Comparison of ENCODE assay signal across 8 mouse cellular contexts in the genomic region with DNA sequence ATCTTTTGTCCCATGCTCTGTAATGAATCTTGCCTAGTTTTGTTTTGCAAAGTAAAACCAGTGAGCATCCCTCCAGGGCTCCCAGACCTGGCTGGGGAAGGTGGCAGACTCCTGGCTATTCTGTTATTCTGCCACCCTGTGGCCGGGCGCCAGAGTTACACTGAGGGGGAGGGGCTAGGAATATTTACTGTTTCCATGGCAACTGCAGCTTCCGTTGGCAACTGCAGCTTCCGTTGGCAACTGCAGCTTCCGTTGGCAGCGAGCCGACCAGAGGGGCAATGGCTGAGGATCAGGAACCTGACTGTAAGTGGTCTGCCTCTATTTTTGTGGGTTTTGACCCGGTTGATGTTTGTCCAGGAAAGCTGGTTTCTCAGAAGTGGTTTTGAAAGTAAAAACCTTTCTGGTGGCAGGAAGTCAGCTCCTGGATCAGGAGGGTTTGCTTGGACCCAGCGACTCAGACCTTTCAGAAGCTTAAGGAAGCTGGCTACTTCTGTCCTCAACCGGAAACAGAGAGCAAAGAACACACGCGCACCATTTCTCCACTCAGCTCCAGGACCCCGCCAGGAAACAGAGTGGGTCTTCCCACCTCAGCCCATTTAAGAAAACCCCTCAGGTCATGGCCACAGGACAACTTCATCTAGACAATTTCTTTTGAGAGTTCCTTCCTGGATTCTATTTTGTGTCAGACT. TPM values are rescaled to one million over a fixed set of nuclear protein-coding genes. Genes with fewer than 3 reads are reported as not detected.
DNase-seq lines count a peak whose midpoint lies in the region; ATAC-seq and TF ChIP-seq lines count a peak whose summit lies in the region.

A gene (plus strand): TSS at position 215 of the 689 bp plus-strand sequence.

- TF ChIP-seq POLR2A in cerebellum, adult 2 months (IDR thresholded peaks at IDR 0.05; ENCODE audit: borderline replicate concordance, insufficient read depth, low read length): no peak
- peak; percentile 69 for TF ChIP-seq POLR2A in thymus, adult 2 months (IDR thresholded peaks at IDR 0.05; ENCODE audit: control insufficient read depth, extremely low read depth, insufficient read depth, low read length, poor library complexity)

- H3K27ac ChIP-seq in cerebellum, adult 2 months (ENCODE audit: insufficient read depth, low read length): no peak within 1 kb of the TSS
- H3K27ac ChIP-seq in hindbrain, embryonic 10.5 days: peak within 1 kb of the TSS; percentile 78
- peak within 1 kb of the TSS; percentile 43; the same call in 1 of the 2 replicates for H3K27ac ChIP-seq in lung, embryonic 15.5 days
- H3K27ac ChIP-seq in thymus, adult 2 months (ENCODE audit: control insufficient read depth, insufficient read depth, low read length): peak within 1 kb of the TSS; percentile 61

- 17% methylated on average over 13 of the region's 13 CpGs for WGBS in cerebellum, adult 2 months
- WGBS in hindbrain, embryonic 10.5 days: 6% methylated on average over 13 of the region's 13 CpGs
- 5% methylated on average over 13 of the region's 13 CpGs for WGBS in lung, embryonic 15.5 days
- under 1% methylated on average over 13 of the region's 13 CpGs for WGBS in thymus, adult 2 months

- no peak within 1 kb of the TSS for H3K9ac ChIP-seq in lung, embryonic 15.5 days

- peaks cover 13% of the 10 kb centered on the region for H3K4me1 ChIP-seq in cerebellum, adult 2 months (ENCODE audit: control insufficient read depth, insufficient read depth, low read length)
- peaks cover 11% of the 10 kb centered on the region for H3K4me1 ChIP-seq in hindbrain, embryonic 10.5 days (replicated peaks)
- peaks cover 10% of the 10 kb centered on the region for H3K4me1 ChIP-seq in lung, embryonic 15.5 days
- H3K4me1 ChIP-seq in thymus, adult 2 months (replicated peaks; ENCODE audit: control insufficient read depth, insufficient read depth, low read length): peaks cover 5% of the 10 kb centered on the region

- peak; percentile 28; the same call in 1 of the 2 replicates for TF ChIP-seq CTCF in cerebellum, adult 2 months (IDR thresholded peaks at IDR 0.05; ENCODE audit: borderline replicate concordance, insufficient read depth, low read depth, low read length)
- TF ChIP-seq CTCF in thymus, adult 2 months (IDR thresholded peaks at IDR 0.05; ENCODE audit: borderline replicate concordance, control insufficient read depth, extremely low read depth, insufficient read depth, low read length, poor library complexity): peak; percentile 89

- peak; percentile 78 for DNase-seq in MEL-GATA-1-ER (ENCODE audit: extremely low read depth, low read depth)
- peak; percentile 60 to 61 for DNase-seq in cerebellum, adult 2 months
- DNase-seq in hindbrain, embryonic 10.5 days (ENCODE audit: low spot score): peak; percentile 82
- DNase-seq in layer of hippocampus, adult 9-10 months (ENCODE audit: low spot score): peak; percentile 80
- peak; percentile 81 for DNase-seq in ovary, adult 18-20 months (ENCODE audit: low spot score)
- DNase-seq in thymus, adult 2 months: peak; percentile 91

- no peak within 1 kb of the TSS for H3K4me3 ChIP-seq in cerebellum, adult 2 months (replicated peaks; ENCODE audit: insufficient read depth, low read depth, low read length)
- H3K4me3 ChIP-seq in hindbrain, embryonic 10.5 days: peak within 1 kb of the TSS; percentile 58
- H3K4me3 ChIP-seq in lung, embryonic 15.5 days: peak within 1 kb of the TSS; percentile 37
- H3K4me3 ChIP-seq in thymus, adult 2 months (ENCODE audit: control insufficient read depth, insufficient read depth, low read length): peak within 1 kb of the TSS; percentile 49

- no peaks in the 10 kb centered on the region for H3K9me3 ChIP-seq in hindbrain, embryonic 10.5 days
- H3K9me3 ChIP-seq in lung, embryonic 15.5 days: no peaks in the 10 kb centered on the region

- H3K4me2 ChIP-seq in lung, embryonic 15.5 days: peak within 1 kb of the TSS; percentile 55

- peak; percentile 27 for ATAC-seq in frontal cortex, adult (ENCODE audit: low TSS enrichment)
- ATAC-seq in lung, embryonic 15.5 days (ENCODE audit: borderline replicate concordance, extremely low read depth, low FRiP score, low TSS enrichment): peak; percentile 52; the same call in 1 of the 2 replicates

- no peaks in the 10 kb centered on the region for H3K27me3 ChIP-seq in cerebellum, adult 2 months (ENCODE audit: control insufficient read depth, insufficient read depth, low read length)
- no peaks in the 10 kb centered on the region for H3K27me3 ChIP-seq in hindbrain, embryonic 10.5 days (ENCODE audit: insufficient read depth, poor library complexity, severe bottlenecking)
- H3K27me3 ChIP-seq in lung, embryonic 15.5 days: no peaks in the 10 kb centered on the region
- H3K27me3 ChIP-seq in thymus, adult 2 months (ENCODE audit: control insufficient read depth, insufficient read depth, low read length): no peaks in the 10 kb centered on the region

- peaks cover 12% of the 10 kb centered on the region for H3K36me3 ChIP-seq in hindbrain, embryonic 10.5 days
- H3K36me3 ChIP-seq in lung, embryonic 15.5 days: no peaks in the 10 kb centered on the region
- peaks cover 7% of the 10 kb centered on the region; the same call in 1 of the 2 replicates for H3K36me3 ChIP-seq in thymus, adult 2 months (ENCODE audit: control insufficient read depth, insufficient read depth, low read length)

RNA-seq across cellular contexts. Expression of the gene that starts here (rescaled TPM):
- 0.80 and 1.00 TPM in 2 replicates for polyA plus RNA-seq in cerebellum, adult 2 months (2012; rRNA removed)
- polyA plus RNA-seq in hindbrain, embryonic 10.5 days (2016; fragmentation: Nextera tagmentation; extraction: Ambion mirVana): 2.9 and 3.1 TPM in 2 replicates
- polyA plus RNA-seq in lung, embryonic 15.5 days (2015; fragmentation: Nextera tagmentation; extraction: Ambion mirVana): 2.2 and 2.4 TPM in 2 replicates
- polyA plus RNA-seq in thymus, adult 2 months (2012; rRNA removed): 2.2 and 2.4 TPM in 2 replicates

Comparison
In these comparisons a context has a peak if more than half of its experiments do, and no peak if none do; other contexts are left out.
1. Peak in DNase-seq in cerebellum, adult 2 months; RNA of the gene not detected or under 1 TPM.